Mouse (Mus musculus) bone marrow, adult 2 months (tissue): ENCODE data around the gene Speer4a.

Experiments
- CTCF ChIP-seq: fragments of 200-500 bp; IDR thresholded peaks from 2 replicates; pipeline ENCODE4 v1.5.1; 2011; ENCODE audit warnings: low read length, control low read depth; ENCODE audit not compliant: control insufficient read depth, insufficient read depth
- POLR2A ChIP-seq: fragments of 200-500 bp; IDR thresholded peaks from 2 replicates; pipeline ENCODE4 v1.6.1; 2011; ENCODE audit warnings: low read depth, mild to moderate bottlenecking, control low read depth, low read length, borderline replicate concordance; ENCODE audit not compliant: control insufficient read depth

DNA sequence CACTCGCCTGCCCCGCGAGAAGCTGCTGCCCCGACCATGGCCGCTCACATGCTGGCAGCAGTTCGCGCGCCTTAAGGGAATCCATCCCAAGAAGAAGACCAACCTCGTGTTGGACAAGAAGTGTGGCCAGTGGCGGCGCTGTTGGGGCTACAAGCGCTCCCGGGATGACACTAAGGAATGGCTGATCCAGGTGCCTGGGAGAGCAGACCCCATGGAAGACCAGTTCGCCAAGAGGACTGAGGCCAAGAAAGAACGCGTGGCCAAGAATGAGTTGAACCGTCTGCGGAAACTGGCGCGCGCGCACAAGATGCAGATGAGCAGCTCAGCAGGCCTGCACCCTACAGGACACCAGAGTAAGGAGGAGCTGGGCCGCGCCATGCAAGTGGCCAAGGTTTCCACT is 31.4 kb upstream of the Speer4a start:
- TF ChIP-seq CTCF (no peak), POLR2A (no peak)
